Mouse (Mus musculus) small intestine, adult 2 months (tissue): ENCODE measurements around the gene Cachd1. TPM values are rescaled to one million over a fixed set of nuclear protein-coding genes. Genes with fewer than 3 reads are reported as not detected.

Experiments
- H3K27ac ChIP-seq: fragments of 200-500 bp; 2 replicates; pipeline ENCODE4 v1.5.1; 2012; ENCODE audit warnings: low read depth, low read length, control low read depth, inconsistent platforms; ENCODE audit not compliant: insufficient read depth
- H3K27me3 ChIP-seq: fragments of 200-500 bp; 2 replicates; pipeline ENCODE4 v1.6.1; 2012; ENCODE audit warnings: mild to moderate bottlenecking, moderate library complexity, low read length, inconsistent platforms; ENCODE audit not compliant: control insufficient read depth, insufficient read depth
- H3K36me3 ChIP-seq: fragments of 200-500 bp; 2 replicates; pipeline ENCODE4 v1.6.1; 2012; ENCODE audit warnings: mild to moderate bottlenecking, low read length, control low read depth, inconsistent platforms; ENCODE audit not compliant: control insufficient read depth, insufficient read depth
- H3K4me1 ChIP-seq: fragments of 200-500 bp; 2 replicates; pipeline ENCODE4 v1.6.1; 2012; ENCODE audit warnings: low read length, inconsistent platforms, mixed read lengths; ENCODE audit not compliant: control insufficient read depth, insufficient read depth, insufficient read length
- H3K4me3 ChIP-seq: fragments of 200-500 bp; 2 replicates; pipeline ENCODE4 v1.5.1; 2012; ENCODE audit warnings: low read depth, mild to moderate bottlenecking, control low read depth, inconsistent platforms, low read length, moderate library complexity
- CTCF ChIP-seq: fragments of 200-500 bp; IDR thresholded peaks from 2 replicates; pipeline ENCODE4 v1.5.1; 2012; ENCODE audit warnings: low read depth, mild to moderate bottlenecking, control low read depth, inconsistent platforms, low read length, moderate library complexity, mixed read lengths; ENCODE audit not compliant: insufficient replicate concordance, insufficient read length; ENCODE audit errors: extremely low read depth
- POLR2A ChIP-seq: fragments of 200-500 bp; IDR thresholded peaks from 2 replicates; pipeline ENCODE4 v1.6.1; 2012; ENCODE audit warnings: low read depth, mild to moderate bottlenecking, control low read depth, inconsistent platforms, low read length, moderate library complexity
- WGBS: fragments of 180-500 bp; shearing (Covaris S2); methylation state at CpG from one replicate; pipeline ENCODE4 v1.1.7; 2018; 5-methylcytosine and 5-hydroxymethylcytosine counted together
- polyA plus RNA-seq: library from polyadenylated mRNA; depleted of rRNA; stranded (reverse); fragments of >200 nt; gene quantifications from 2 replicates; pipeline ENCODE4 v1.2.3, GENCODE M21; 2012

Gene Cachd1
- polyA plus RNA-seq, 1 experiment, result 51.7 TPM

DNA sequence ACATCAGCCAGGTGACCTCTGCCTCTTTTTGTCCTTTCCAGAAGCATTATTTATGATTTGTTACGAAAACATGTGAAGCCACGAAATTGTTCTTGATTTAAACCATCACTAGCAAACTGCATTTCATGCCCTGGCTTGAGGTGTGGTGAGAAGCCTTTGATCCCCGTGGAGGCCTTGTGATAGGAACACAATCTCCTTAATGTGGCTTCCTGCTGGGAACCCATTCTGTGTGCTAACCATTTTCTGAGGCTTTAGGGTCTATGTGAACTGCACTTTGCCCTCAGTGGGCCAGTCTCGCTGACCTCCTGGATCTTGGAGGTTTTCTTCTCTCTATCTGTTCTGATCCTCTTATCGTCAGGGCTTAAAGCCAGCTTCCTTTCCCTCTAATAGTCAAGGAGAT is 66.2 kb downstream of the Cachd1 start:
- Histone ChIP-seq H3K36me3 (no peaks in the 10 kb centered on the region), H3K4me3 (no peak overlapping the region), H3K27ac (no peak overlapping the region), H3K4me1 (peaks cover 2% of the 10 kb centered on the region; the same call in 1 of the 2 replicates), H3K27me3 (no peaks in the 10 kb centered on the region)
- 29% methylated on average over 5 of the region's 5 CpGs for WGBS
- no peak for TF ChIP-seq POLR2A
- no peak for TF ChIP-seq CTCF

DNA sequence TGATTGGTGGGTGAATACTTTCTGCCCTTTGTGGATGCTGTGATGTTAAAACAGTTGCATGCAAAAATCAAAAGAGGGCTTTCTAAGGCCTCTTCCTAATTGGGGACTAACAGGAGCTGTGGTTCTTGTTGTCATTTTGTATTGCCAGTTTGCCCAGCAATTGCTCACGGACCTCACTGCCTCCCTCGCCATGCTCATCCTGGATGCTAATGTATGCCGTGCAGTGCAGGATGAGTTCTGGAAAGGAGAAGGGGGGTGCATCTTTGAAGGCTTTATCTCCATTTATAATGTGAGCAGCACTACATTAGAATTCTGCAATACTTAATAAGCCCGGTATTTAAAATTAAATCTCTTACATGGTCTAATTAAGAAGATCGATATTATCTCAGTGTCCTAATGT is 66.6 kb downstream of the Cachd1 start:
- H3K4me3 ChIP-seq, result no peak overlapping the region
- 93% methylated on average over 5 of the region's 5 CpGs for WGBS
- H3K4me1 ChIP-seq, result peaks cover 2% of the 10 kb centered on the region; the same call in 1 of the 2 replicates
- H3K27ac ChIP-seq, result no peak overlapping the region
- H3K36me3 ChIP-seq, result no peaks in the 10 kb centered on the region
- H3K27me3 ChIP-seq, result no peaks in the 10 kb centered on the region
- no peak for TF ChIP-seq CTCF
- no peak for TF ChIP-seq POLR2A

GRCm38 (mm10) chr4:100850846-100851495 is 74.5 kb downstream of the Cachd1 start:
- H3K4me3 ChIP-seq, result no peak overlapping the region
- no peaks in the 10 kb centered on the region for H3K27me3 ChIP-seq
- 79% methylated on average over 7 of the region's 7 CpGs for WGBS
- H3K4me1 ChIP-seq, result peaks cover 2% of the 10 kb centered on the region; the same call in 1 of the 2 replicates
- no peak overlapping the region for H3K27ac ChIP-seq
- TF ChIP-seq CTCF (no peak), POLR2A (no peak)
- H3K36me3 ChIP-seq, result no peaks in the 10 kb centered on the region

DNA sequence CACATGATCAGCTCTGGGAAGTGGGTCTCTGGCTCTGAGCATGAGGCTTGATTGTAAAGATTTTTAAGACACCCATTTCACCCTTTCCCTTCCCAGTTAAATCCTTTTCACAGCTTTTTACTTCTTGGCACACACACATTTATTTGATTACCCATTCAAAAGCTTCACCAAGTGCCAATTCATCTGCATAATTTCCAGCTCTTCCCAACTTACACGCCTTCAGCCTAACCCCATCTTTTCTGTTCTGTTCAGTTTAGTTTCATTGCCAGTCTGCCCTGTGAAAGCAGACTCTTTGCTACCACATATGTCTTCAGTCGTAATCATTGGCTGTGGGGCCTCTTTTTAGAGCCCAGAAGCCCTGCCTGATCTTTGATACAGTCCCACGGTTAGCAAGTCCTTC is 76.0 kb downstream of the Cachd1 start:
- H3K4me1 ChIP-seq, result no peaks in the 10 kb centered on the region
- TF ChIP-seq POLR2A (no peak), CTCF (no peak)
- no peak overlapping the region for H3K27ac ChIP-seq
- H3K27me3 ChIP-seq, result no peaks in the 10 kb centered on the region
- 67% methylated on average over 3 of the region's 3 CpGs for WGBS
- no peaks in the 10 kb centered on the region for H3K36me3 ChIP-seq
- no peak overlapping the region for H3K4me3 ChIP-seq

GRCm38 (mm10) chr4:100853426-100853825 is 77.0 kb downstream of the Cachd1 start:
- no peaks in the 10 kb centered on the region for H3K4me1 ChIP-seq
- WGBS, result 88% methylated on average over 1 of the region's 1 CpGs

DNA sequence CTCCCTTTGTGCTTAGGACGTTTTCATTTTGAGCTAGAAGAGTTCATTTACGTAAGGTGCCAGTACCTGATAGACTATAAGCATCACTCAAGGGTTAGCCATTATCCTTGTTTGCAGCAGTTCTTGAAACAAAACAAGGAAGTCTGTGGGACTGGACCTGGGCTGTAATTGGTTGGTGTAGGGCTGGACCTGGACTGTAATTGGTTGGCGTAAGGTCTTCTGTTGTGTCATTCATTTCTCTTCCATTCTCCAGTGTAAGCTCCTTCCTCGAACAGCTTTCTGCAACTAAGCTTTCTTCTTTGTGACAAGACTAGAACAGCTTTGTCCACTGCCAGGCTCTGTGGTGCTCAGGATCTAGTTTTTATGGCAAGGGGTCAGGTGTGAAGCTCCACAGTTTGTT is 78.9 kb downstream of the Cachd1 start:
- 81% methylated on average over 4 of the region's 4 CpGs for WGBS

More at GRCm38 (mm10) chr4:100853426-100853825, 77.0 kb downstream of the Cachd1 start:
- no peaks in the 10 kb centered on the region for H3K27me3 ChIP-seq
- no peak overlapping the region for H3K4me3 ChIP-seq
- no peak overlapping the region for H3K27ac ChIP-seq
- H3K36me3 ChIP-seq, result no peaks in the 10 kb centered on the region
- TF ChIP-seq POLR2A (no peak), CTCF (no peak)

GRCm38 (mm10) chr4:100857411-100857869 is 81.0 kb downstream of the Cachd1 start:
- WGBS, result 66% methylated on average over 3 of the region's 3 CpGs
- H3K36me3 ChIP-seq, result no peaks in the 10 kb centered on the region
- H3K27ac ChIP-seq, result no peak overlapping the region
- no peak overlapping the region for H3K4me3 ChIP-seq
- no peaks in the 10 kb centered on the region for H3K4me1 ChIP-seq
- no peaks in the 10 kb centered on the region for H3K27me3 ChIP-seq
- TF ChIP-seq CTCF, result no peak
- TF ChIP-seq POLR2A, result no peak

More for the DNA sequence above, 78.9 kb downstream of the Cachd1 start:
- no peak overlapping the region for H3K4me3 ChIP-seq
- H3K27ac ChIP-seq, result no peak overlapping the region
- no peaks in the 10 kb centered on the region for H3K36me3 ChIP-seq
- TF ChIP-seq CTCF (no peak), POLR2A (no peak)
- H3K4me1 ChIP-seq, result no peaks in the 10 kb centered on the region
- no peaks in the 10 kb centered on the region for H3K27me3 ChIP-seq
